Comparison of ENCODE assay signal across 8 mouse cellular contexts in genomic region chr14:75844867-75845697, GRCm38 (mm10). TPM values are rescaled to one million over a fixed set of nuclear protein-coding genes. Genes with fewer than 3 reads are reported as not detected.
A peak's percentile ranks its signal among the peaks of the same experiment; 100 is the strongest.
DNase-seq lines count a peak whose midpoint lies in the region; ATAC-seq and TF ChIP-seq lines count a peak whose summit lies in the region.

Tpt1 (plus strand) TSS chr14:75845093.

- DNase-seq in MEL (ENCODE audit: low read depth, low spot score): peak; percentile 97
- peak; percentile 99 for DNase-seq in cerebellum, adult 2 months
- peak; percentile 99 for DNase-seq in forebrain, postnatal 0 days
- DNase-seq in heart, postnatal 4 days: peak; percentile 100
- DNase-seq in layer of hippocampus, adult 8-10 months (ENCODE audit: low spot score in 2 of 2): peak; percentile 96 to 97
- DNase-seq in ovary, adult 18-20 months (ENCODE audit: low spot score): peak; percentile 99
- peak; percentile 98 for DNase-seq in thymus, postnatal 0 days (ENCODE audit: low spot score)

- ATAC-seq in forebrain, postnatal 0 days: peak; percentile 98
- ATAC-seq in lung, embryonic 15.5 days (ENCODE audit: borderline replicate concordance, extremely low read depth, low FRiP score, low TSS enrichment): peak; percentile 98

- peak within 1 kb of the TSS; percentile 76 for H3K4me2 ChIP-seq in forebrain, postnatal 0 days (ENCODE audit: low read depth)
- H3K4me2 ChIP-seq in lung, embryonic 15.5 days: peak within 1 kb of the TSS; percentile 62

- peaks cover 2 to 8% of the 10 kb centered on the region in 2 experiments; a peak in 1 of 4 replicates for H3K4me1 ChIP-seq in MEL (ENCODE audit: control insufficient read depth in 1 of 2, insufficient read depth in 2 of 2, low read length in 2 of 2)
- peaks cover 8% of the 10 kb centered on the region; the same call in 1 of the 2 replicates for H3K4me1 ChIP-seq in cerebellum, adult 2 months (ENCODE audit: control insufficient read depth, insufficient read depth, low read length)
- H3K4me1 ChIP-seq in forebrain, postnatal 0 days (ENCODE audit: insufficient read depth): peaks cover 6% of the 10 kb centered on the region; the same call in 1 of the 2 replicates
- H3K4me1 ChIP-seq in lung, embryonic 15.5 days: peaks cover 18% of the 10 kb centered on the region

- peak within 1 kb of the TSS; percentile 92 for H3K27ac ChIP-seq in MEL (ENCODE audit: control insufficient read depth, low read depth, low read length)
- H3K27ac ChIP-seq in cerebellum, adult 2 months (ENCODE audit: insufficient read depth, low read length): peak within 1 kb of the TSS; percentile 88
- H3K27ac ChIP-seq in forebrain, postnatal 0 days (ENCODE audit: low read depth, low read length): peak within 1 kb of the TSS; percentile 98
- H3K27ac ChIP-seq in lung, embryonic 15.5 days: peak within 1 kb of the TSS; percentile 99

- H3K9me3 ChIP-seq in MEL (replicated peaks; ENCODE audit: insufficient read depth, low read length): no peaks in the 10 kb centered on the region
- H3K9me3 ChIP-seq in forebrain, postnatal 0 days (ENCODE audit: low read length): no peaks in the 10 kb centered on the region
- H3K9me3 ChIP-seq in lung, embryonic 15.5 days: no peaks in the 10 kb centered on the region

- no peak; a peak in 2 of 4 replicates for TF ChIP-seq EP300 in MEL (IDR thresholded peaks at IDR 0.05; ENCODE audit: low read depth in 1 of 2, low read length in 2 of 2)

- peaks cover 12 to 16% of the 10 kb centered on the region in 2 experiments for H3K36me3 ChIP-seq in MEL (ENCODE audit: control insufficient read depth in 1 of 2, insufficient read depth in 2 of 2, low read length in 2 of 2)
- H3K36me3 ChIP-seq in forebrain, postnatal 0 days (ENCODE audit: insufficient read depth): peaks cover 31% of the 10 kb centered on the region
- H3K36me3 ChIP-seq in lung, embryonic 15.5 days: peaks cover 35% of the 10 kb centered on the region

- no peak for TF ChIP-seq CTCF in MEL (IDR thresholded peaks at IDR 0.05 in 2 of 3, conservative IDR thresholded peaks at IDR 0.05 in 1 of 3; ENCODE audit: control insufficient read depth in 1 of 3, insufficient read depth in 1 of 3, low read depth in 2 of 3, low read length in 3 of 3, poor library complexity in 1 of 3, severe bottlenecking in 1 of 3)
- TF ChIP-seq CTCF in cerebellum, adult 2 months (IDR thresholded peaks at IDR 0.05; ENCODE audit: borderline replicate concordance, insufficient read depth, low read depth, low read length): no peak
- TF ChIP-seq CTCF in forebrain, postnatal 0 days (IDR thresholded peaks at IDR 0.05; ENCODE audit: low read depth): no peak

- H3K9ac ChIP-seq in MEL (ENCODE audit: control insufficient read depth, low read depth, low read length, poor library complexity, severe bottlenecking): peak within 1 kb of the TSS; percentile 99
- H3K9ac ChIP-seq in forebrain, postnatal 0 days: peak within 1 kb of the TSS; percentile 95
- H3K9ac ChIP-seq in lung, embryonic 15.5 days: peak within 1 kb of the TSS; percentile 92

- H3K27me3 ChIP-seq in MEL (ENCODE audit: control insufficient read depth in 1 of 2, insufficient read depth in 2 of 2, low read length in 2 of 2): no peaks in the 10 kb centered on the region
- H3K27me3 ChIP-seq in cerebellum, adult 2 months (ENCODE audit: control insufficient read depth, insufficient read depth, low read length): no peaks in the 10 kb centered on the region
- H3K27me3 ChIP-seq in forebrain, postnatal 0 days (ENCODE audit: insufficient read depth, low read length): no peaks in the 10 kb centered on the region
- H3K27me3 ChIP-seq in lung, embryonic 15.5 days: no peaks in the 10 kb centered on the region

- WGBS in cerebellum, adult 2 months: under 1% methylated on average over 108 of the region's 108 CpGs
- WGBS in forebrain, postnatal 0 days: 5% methylated on average over 91 of the region's 108 CpGs
- under 1% methylated on average over 95 of the region's 108 CpGs for WGBS in lung, embryonic 15.5 days

- peaks cover 20% of the 10 kb centered on the region for H3K79me2 ChIP-seq in MEL (ENCODE audit: control insufficient read depth, insufficient read depth, low read length, poor library complexity)

- TF ChIP-seq RAD21 in MEL (IDR thresholded peaks at IDR 0.05; ENCODE audit: low read depth, low read length): no peak

- TF ChIP-seq POLR2A in MEL (IDR thresholded peaks at IDR 0.05; ENCODE audit: control insufficient read depth in 1 of 2, insufficient read depth in 1 of 2, low read depth in 1 of 2, low read length in 2 of 2, poor library complexity in 1 of 2): peak; percentile 70 to 88; a peak in 3 of 4 replicates
- TF ChIP-seq POLR2A in cerebellum, adult 2 months (IDR thresholded peaks at IDR 0.05; ENCODE audit: borderline replicate concordance, insufficient read depth, low read length): peak; percentile 72

- peak within 1 kb of the TSS; percentile 87 to 92 for H3K4me3 ChIP-seq in MEL (ENCODE audit: control insufficient read depth in 1 of 2, insufficient read depth in 1 of 2, low read depth in 2 of 2, low read length in 2 of 2)
- peak within 1 kb of the TSS; percentile 84 for H3K4me3 ChIP-seq in cerebellum, adult 2 months (replicated peaks; ENCODE audit: insufficient read depth, low read depth, low read length)
- peak within 1 kb of the TSS; percentile 81 for H3K4me3 ChIP-seq in forebrain, postnatal 0 days (ENCODE audit: low read depth, low read length)
- H3K4me3 ChIP-seq in lung, embryonic 15.5 days: peak within 1 kb of the TSS; percentile 80

TF ChIP-seq in MEL, 35 proteins besides CTCF, POLR2A, EP300 and RAD21 (continues in another document):
- TF ChIP-seq POLR2AphosphoS5 (IDR thresholded peaks at IDR 0.05; ENCODE audit: borderline replicate concordance, low read depth, low read length) (no peak), JUND (IDR thresholded peaks at IDR 0.05; ENCODE audit: low read depth, low read length) (no peak), SMC3 (IDR thresholded peaks at IDR 0.05; ENCODE audit: low read depth, low read length) (no peak), POLR2AphosphoS2 (IDR thresholded peaks at IDR 0.05; ENCODE audit: low read length) (peak; percentile 82), GATA1 (IDR thresholded peaks at IDR 0.05; ENCODE audit: low read depth, low read length) (no peak), ETS1 (IDR thresholded peaks at IDR 0.05; ENCODE audit: low read depth, low read length) (peak; percentile 72), MAX (IDR thresholded peaks at IDR 0.05; ENCODE audit: low read length) (peak; percentile 80), MAFK (IDR thresholded peaks at IDR 0.05; ENCODE audit: borderline replicate concordance, low read depth, low read length) (no peak), ZNF384 (IDR thresholded peaks at IDR 0.05; ENCODE audit: low read depth, low read length) (no peak), SIN3A (IDR thresholded peaks at IDR 0.05; ENCODE audit: low read length) (peak; percentile 55; the same call in 1 of the 2 replicates), MYB (IDR thresholded peaks at IDR 0.05; ENCODE audit: low read depth, low read length) (no peak), MAZ (IDR thresholded peaks at IDR 0.05; ENCODE audit: low read depth, low read length) (peak; percentile 88), TCF12 (IDR thresholded peaks at IDR 0.05; ENCODE audit: low read depth, low read length) (peak; percentile 48), USF2 (IDR thresholded peaks at IDR 0.05; ENCODE audit: borderline replicate concordance in 1 of 2, insufficient read depth in 1 of 2, low read depth in 1 of 2, low read length in 2 of 2) (no peak), MEF2A (IDR thresholded peaks at IDR 0.05; ENCODE audit: extremely low read depth, insufficient replicate concordance, low read depth, low read length, poor library complexity, severe bottlenecking) (0 out of 2 replicates have a peak, but pooled peaks have one; percentile 14), MXI1 (IDR thresholded peaks at IDR 0.05; ENCODE audit: low read depth, low read length) (no peak; the same call in none of the 2 replicates), ELF1 (IDR thresholded peaks at IDR 0.05; ENCODE audit: low read depth, low read length) (peak; percentile 62), ZC3H11A (IDR thresholded peaks at IDR 0.05; ENCODE audit: low read depth, low read length) (no peak), CHD1 (IDR thresholded peaks at IDR 0.05; ENCODE audit: low read depth, low read length) (no peak), GABPA (IDR thresholded peaks at IDR 0.05; ENCODE audit: low read depth, low read length) (no peak), NELFE (IDR thresholded peaks at IDR 0.05; ENCODE audit: low read depth, low read length) (peak; percentile 90), CHD2 (IDR thresholded peaks at IDR 0.05; ENCODE audit: low read length) (no peak), NRF1 (IDR thresholded peaks at IDR 0.05; ENCODE audit: insufficient read depth, low read depth, low read length, poor library complexity, severe bottlenecking) (peak; percentile 57; the same call in 1 of the 2 replicates), UBTF (IDR thresholded peaks at IDR 0.05; ENCODE audit: borderline replicate concordance, insufficient read depth, low read depth, low read length) (no peak; the same call in 1 of the 2 replicates), TBP (IDR thresholded peaks at IDR 0.05; ENCODE audit: low read depth, low read length) (peak; percentile 87), ZKSCAN1 (IDR thresholded peaks at IDR 0.05; ENCODE audit: low read depth, low read length) (no peak), USF1 (IDR thresholded peaks at IDR 0.05; ENCODE audit: low read depth, low read length) (peak; percentile 41; the same call in 1 of the 2 replicates), ZMIZ1 (IDR thresholded peaks at IDR 0.05; ENCODE audit: low read depth, low read length) (peak; percentile 92), TAL1 (IDR thresholded peaks at IDR 0.05; ENCODE audit: low read length) (no peak), BHLHE40 (IDR thresholded peaks at IDR 0.05; ENCODE audit: borderline replicate concordance, low read depth, low read length) (0 out of 2 replicates have a peak, but pooled peaks have one; percentile 9)

RNA-seq across cellular contexts. Expression of gene Tpt1, which starts in this region (rescaled TPM):
- total RNA-seq in MEL (2012; rRNA removed): 652 and 695 TPM in 2 replicates
- polyA plus RNA-seq in MEL (2012; ENCODE audit: insufficient read depth in 1 of 2, insufficient read length in 2 of 2, low read depth in 1 of 2, low replicate concordance in 2 of 2, missing spikeins in 1 of 2): 1,000 to 10,000 TPM in 1 of 2 experiments, 100 to 1,000 TPM in 1; 817 to 1,342 TPM
- polyA plus RNA-seq in cerebellum, adult 2 months (2012; rRNA removed): 698 and 753 TPM in 2 replicates
- total RNA-seq in forebrain, postnatal 0 days (2014; rRNA removed): 738 and 1,020 TPM in 2 replicates
- polyA plus RNA-seq in forebrain, postnatal 0 days (2015; fragmentation: Nextera tagmentation; extraction: Ambion mirVana): 708 and 819 TPM in 2 replicates
- 1,000 to 10,000 TPM; 3,223 to 3,331 TPM for total RNA-seq in heart, postnatal 4 days (2021)
- 1,000 to 10,000 TPM in 2 of 4 experiments, 100 to 1,000 TPM in 2; 898 to 1,122 (median 1,004) TPM for total RNA-seq in layer of hippocampus, adult 8-10 months (2022)
- polyA plus RNA-seq in lung, embryonic 15.5 days (2015; fragmentation: Nextera tagmentation; extraction: Ambion mirVana): 998 and 1,067 TPM in 2 replicates
- polyA plus RNA-seq in thymus, postnatal 0 days (2015; fragmentation: Nextera tagmentation; extraction: Ambion mirVana): 1,615 and 1,673 TPM in 2 replicates

Comparison
In these comparisons a context has a peak if more than half of its experiments do, and no peak if none do; other contexts are left out.
1. Peak in every context shown above with its lines: DNase-seq, ATAC-seq, H3K4me3 ChIP-seq and H3K27ac ChIP-seq.